Mouse (Mus musculus): ENCODE results near the gene Sgsm3.

Sgsm3 gene

GRCm38 (mm10) chr15:80979611-80980010 lies 2.0 kb downstream of the Sgsm3 start:
- no peak for DNase-seq (ENCODE audit: low spot score in 2 of 2)

GRCm38 (mm10) chr15:80981176-80981575 lies 3.6 kb downstream of the Sgsm3 start:
- no peak for DNase-seq (ENCODE audit: low spot score in 2 of 2)

GRCm38 (mm10) chr15:80983264-80983663 lies 5.7 kb downstream of the Sgsm3 start:
- no peak for DNase-seq (ENCODE audit: low spot score in 2 of 2)

- no peak for DNase-seq (ENCODE audit: low spot score in 2 of 2)
Measured at GRCm38 (mm10) chr15:80988331-80988730, 10.8 kb downstream of the Sgsm3 start.

- DNase-seq (ENCODE audit: low spot score in 2 of 2), result no peak
Measured at GRCm38 (mm10) chr15:80989712-80990111, 12.1 kb downstream of the Sgsm3 start.

GRCm38 (mm10) chr15:80994959-80995358 lies 17.4 kb downstream of the Sgsm3 start:
- DNase-seq (ENCODE audit: low spot score in 2 of 2), result no peak

- DNase-seq (ENCODE audit: low spot score in 2 of 2), result no peak
Measured at GRCm38 (mm10) chr15:80996090-80996835, 18.7 kb downstream of the Sgsm3 start.

GRCm38 (mm10) chr15:80997077-80997476 lies 19.5 kb downstream of the Sgsm3 start:
- DNase-seq (ENCODE audit: low spot score in 2 of 2), result no peak

- no peak for DNase-seq (ENCODE audit: low spot score in 2 of 2)
Measured at GRCm38 (mm10) chr15:81000419-81001138, 23.0 kb downstream of the Sgsm3 start.

- DNase-seq (ENCODE audit: low spot score in 2 of 2), result no peak
Measured at GRCm38 (mm10) chr15:81006127-81006735, 28.7 kb downstream of the Sgsm3 start.

- DNase-seq (ENCODE audit: low spot score in 2 of 2), result no peak
Measured at GRCm38 (mm10) chr15:81007339-81007738, 29.8 kb downstream of the Sgsm3 start.

GRCm38 (mm10) chr15:81007905-81008304 lies 30.3 kb downstream of the Sgsm3 start:
- DNase-seq (ENCODE audit: low spot score in 2 of 2), result no peak

GRCm38 (mm10) chr15:81008689-81009123 lies 31.1 kb downstream of the Sgsm3 start:
- no peak for DNase-seq (ENCODE audit: low spot score in 2 of 2)

- no peak for DNase-seq (ENCODE audit: low spot score in 2 of 2)
Measured at GRCm38 (mm10) chr15:81010114-81010513, 32.5 kb downstream of the Sgsm3 start.

- DNase-seq (ENCODE audit: low spot score in 2 of 2), result no peak
Measured at GRCm38 (mm10) chr15:81011523-81011922, 34.0 kb downstream of the Sgsm3 start.

- DNase-seq (ENCODE audit: low spot score in 2 of 2), result no peak
Measured at GRCm38 (mm10) chr15:81012359-81012758, 34.8 kb downstream of the Sgsm3 start.

- no peak for DNase-seq (ENCODE audit: low spot score in 2 of 2)
Measured at GRCm38 (mm10) chr15:81013186-81013585, 35.6 kb downstream of the Sgsm3 start.

- no peak for DNase-seq (ENCODE audit: low spot score in 2 of 2)
Measured at GRCm38 (mm10) chr15:81015068-81015744, 37.6 kb downstream of the Sgsm3 start.

- no peak for DNase-seq (ENCODE audit: low spot score in 2 of 2)
Measured at GRCm38 (mm10) chr15:81016488-81016887, 38.9 kb downstream of the Sgsm3 start.

GRCm38 (mm10) chr15:81017308-81017707 lies 39.7 kb downstream of the Sgsm3 start:
- no peak for DNase-seq (ENCODE audit: low spot score in 2 of 2)

- peak in 1 of 2 experiments; percentile 43 for DNase-seq (ENCODE audit: low spot score in 2 of 2)
Measured at GRCm38 (mm10) chr15:81021377-81021776, 43.8 kb downstream of the Sgsm3 start.

GRCm38 (mm10) chr15:81022437-81022836 lies 44.9 kb downstream of the Sgsm3 start:
- no peak for DNase-seq (ENCODE audit: low spot score in 2 of 2)
